Mouse (Mus musculus) heart, embryonic 13.5 days (tissue): Measurements from ENCODE around the gene Mef2a. TPM values are rescaled to one million over a fixed set of nuclear protein-coding genes. Genes with fewer than 3 reads are reported as not detected.

Experiments
- ATAC-seq: fragments of 200-750 bp; cut with Nextera tagmentation; 2 replicates; pipeline ENCODE4 v1.8.0; 2017; ENCODE audit warnings: moderate TSS enrichment; ENCODE audit not compliant: insufficient number of reproducible peaks, low FRiP score, low TSS enrichment; ENCODE audit errors: extremely low read depth
- H3K27ac ChIP-seq: fragments of 300-500 bp; sonication (generic); replicated peaks from 2 replicates; pipeline ENCODE4 v1.5.1; 2015; ENCODE audit warnings: moderate library complexity, mild to moderate bottlenecking, inconsistent platforms
- H3K27me3 ChIP-seq: fragments of 300-500 bp; sonication (generic); replicated peaks from 2 replicates; pipeline ENCODE4 v1.6.1; 2015; ENCODE audit warnings: mild to moderate bottlenecking, inconsistent platforms
- H3K36me3 ChIP-seq: fragments of 300-500 bp; sonication (generic); 2 replicates; pipeline ENCODE4 v1.6.1; 2015; ENCODE audit warnings: mild to moderate bottlenecking, inconsistent platforms
- H3K4me1 ChIP-seq: fragments of 300-500 bp; sonication (generic); 2 replicates; pipeline ENCODE4 v1.6.1; 2015; ENCODE audit warnings: inconsistent platforms
- H3K4me2 ChIP-seq: fragments of 300-500 bp; sonication (generic); 2 replicates; pipeline ENCODE4 v1.6.1; 2015; ENCODE audit warnings: inconsistent platforms, mild to moderate bottlenecking, moderate library complexity
- H3K4me3 ChIP-seq: fragments of 300-500 bp; sonication (generic); 2 replicates; pipeline ENCODE4 v1.5.1; 2015; ENCODE audit warnings: moderate library complexity, mild to moderate bottlenecking, inconsistent platforms
- H3K9ac ChIP-seq: fragments of 300-500 bp; sonication (generic); 2 replicates; pipeline ENCODE4 v1.6.1; 2015; ENCODE audit warnings: inconsistent platforms, mild to moderate bottlenecking, moderate library complexity
- H3K9me3 ChIP-seq: fragments of 300-500 bp; sonication (generic); 2 replicates; pipeline ENCODE4 v1.6.1; 2016; ENCODE audit warnings: inconsistent platforms
- WGBS: fragments of 180-500 bp; shearing (Covaris S2); methylation state at CpG from one replicate; pipeline ENCODE4 v1.1.7; 2015; ENCODE audit warnings: mixed read lengths; 5-methylcytosine and 5-hydroxymethylcytosine counted together
- polyA plus RNA-seq: library from polyadenylated mRNA; unstranded; fragments of >200 nt; fragmentation: Nextera tagmentation; extraction: Ambion mirVana; gene quantifications from 2 replicates; pipeline ENCODE4 v1.2.1, GENCODE M21; 2015

The Mef2a gene
- polyA plus RNA-seq, 1 experiment from 2014 or later, result 73.7 TPM

GRCm38 (mm10) chr7:67368394-67368793, 4.3 kb downstream of the Mef2a start:
- no peak overlapping the region for H3K27ac ChIP-seq
- H3K27me3 ChIP-seq, result no peaks in the 10 kb centered on the region
- no peak overlapping the region for H3K9ac ChIP-seq
- H3K36me3 ChIP-seq, result no peaks in the 10 kb centered on the region
- no peak for ATAC-seq
- H3K4me2 ChIP-seq, result 0 out of 2 replicates have a peak overlapping the region, but pooled peaks have one; percentile 16
- no peak overlapping the region for H3K4me3 ChIP-seq
- H3K9me3 ChIP-seq, result no peaks in the 10 kb centered on the region
- H3K4me1 ChIP-seq, result peaks cover 63% of the 10 kb centered on the region
- 69% methylated on average over 2 of the region's 2 CpGs for WGBS

- no peak overlapping the region for H3K27ac ChIP-seq
These were observed 12.1 kb downstream of the Mef2a start for GRCm38 (mm10) chr7:67360588-67360987.

GRCm38 (mm10) chr7:67359863-67360262, 12.8 kb downstream of the Mef2a start:
- peaks cover 28% of the 10 kb centered on the region for H3K4me1 ChIP-seq
- H3K9me3 ChIP-seq, result no peaks in the 10 kb centered on the region
- H3K27me3 ChIP-seq, result no peaks in the 10 kb centered on the region
- peaks cover 9% of the 10 kb centered on the region for H3K36me3 ChIP-seq
- no peak for ATAC-seq
- no peak overlapping the region for H3K4me2 ChIP-seq
- no peak overlapping the region for H3K4me3 ChIP-seq
- H3K27ac ChIP-seq, result no peak overlapping the region
- no peak overlapping the region for H3K9ac ChIP-seq

More at GRCm38 (mm10) chr7:67360588-67360987, 12.1 kb downstream of the Mef2a start:
- Histone ChIP-seq H3K9me3 (no peaks in the 10 kb centered on the region), H3K4me1 (peaks cover 34% of the 10 kb centered on the region), H3K4me3 (no peak overlapping the region), H3K27me3 (no peaks in the 10 kb centered on the region), H3K9ac (no peak overlapping the region), H3K36me3 (peaks cover 7% of the 10 kb centered on the region), H3K4me2 (no peak overlapping the region)
- no peak for ATAC-seq
- WGBS, result 84% methylated on average over 3 of the region's 3 CpGs

- Histone ChIP-seq H3K27me3 (no peaks in the 10 kb centered on the region), H3K4me2 (no peak overlapping the region), H3K4me3 (no peak overlapping the region), H3K4me1 (peaks cover 18% of the 10 kb centered on the region), H3K27ac (no peak overlapping the region), H3K9ac (no peak overlapping the region), H3K36me3 (peaks cover 9% of the 10 kb centered on the region), H3K9me3 (no peaks in the 10 kb centered on the region)
- ATAC-seq, result no peak
- 91% methylated on average over 5 of the region's 5 CpGs for WGBS
These were observed 16.8 kb downstream of the Mef2a start for GRCm38 (mm10) chr7:67355870-67356269.

GRCm38 (mm10) chr7:67353667-67354066, 19.0 kb downstream of the Mef2a start:
- Histone ChIP-seq H3K9ac (no peak overlapping the region), H3K27me3 (no peaks in the 10 kb centered on the region), H3K4me1 (peaks cover 8% of the 10 kb centered on the region), H3K36me3 (peaks cover 13% of the 10 kb centered on the region), H3K9me3 (no peaks in the 10 kb centered on the region), H3K27ac (no peak overlapping the region), H3K4me3 (no peak overlapping the region), H3K4me2 (no peak overlapping the region)
- no peak for ATAC-seq
- WGBS, result 84% methylated on average over 6 of the region's 6 CpGs

- H3K27me3 ChIP-seq, result no peaks in the 10 kb centered on the region
- no peak overlapping the region for H3K4me2 ChIP-seq
- peaks cover 13% of the 10 kb centered on the region for H3K36me3 ChIP-seq
- no peak overlapping the region for H3K27ac ChIP-seq
- WGBS, result 68% methylated on average over 4 of the region's 4 CpGs
- ATAC-seq, result no peak
- no peak overlapping the region for H3K4me3 ChIP-seq
- peaks cover 8% of the 10 kb centered on the region for H3K4me1 ChIP-seq
- no peaks in the 10 kb centered on the region for H3K9me3 ChIP-seq
- H3K9ac ChIP-seq, result no peak overlapping the region
These were observed 19.7 kb downstream of the Mef2a start for GRCm38 (mm10) chr7:67352989-67353388.

GRCm38 (mm10) chr7:67344443-67344842, 28.2 kb downstream of the Mef2a start:
- ATAC-seq, result no peak

GRCm38 (mm10) chr7:67342067-67342625, 30.5 kb downstream of the Mef2a start:
- Histone ChIP-seq H3K9ac (no peak overlapping the region), H3K4me1 (peaks cover 9% of the 10 kb centered on the region), H3K4me2 (no peak overlapping the region), H3K36me3 (peaks cover 22% of the 10 kb centered on the region), H3K4me3 (no peak overlapping the region), H3K27me3 (no peaks in the 10 kb centered on the region), H3K9me3 (peaks cover 3% of the 10 kb centered on the region; the same call in 1 of the 2 replicates), H3K27ac (no peak overlapping the region)
- ATAC-seq, result no peak
- WGBS, result 88% methylated on average over 7 of the region's 7 CpGs

More at GRCm38 (mm10) chr7:67344443-67344842, 28.2 kb downstream of the Mef2a start:
- Histone ChIP-seq H3K27me3 (no peaks in the 10 kb centered on the region), H3K9me3 (no peaks in the 10 kb centered on the region), H3K4me3 (no peak overlapping the region), H3K4me1 (peaks cover 6% of the 10 kb centered on the region), H3K4me2 (no peak overlapping the region), H3K36me3 (peaks cover 18% of the 10 kb centered on the region), H3K27ac (no peak overlapping the region), H3K9ac (no peak overlapping the region)
- 96% methylated on average over 1 of the region's 1 CpGs for WGBS

- H3K9ac ChIP-seq, result no peak overlapping the region
- H3K27ac ChIP-seq, result no peak overlapping the region
- H3K4me2 ChIP-seq, result no peak overlapping the region
- no peak overlapping the region for H3K4me3 ChIP-seq
- H3K4me1 ChIP-seq, result peaks cover 16% of the 10 kb centered on the region
- WGBS, result 68% methylated on average over 1 of the region's 1 CpGs
- H3K9me3 ChIP-seq, result no peaks in the 10 kb centered on the region
- ATAC-seq, result no peak
- no peaks in the 10 kb centered on the region for H3K27me3 ChIP-seq
- H3K36me3 ChIP-seq, result peaks cover 10% of the 10 kb centered on the region
These were observed 52.3 kb downstream of the Mef2a start for GRCm38 (mm10) chr7:67320359-67320758.

GRCm38 (mm10) chr7:67318697-67319096, 54.0 kb downstream of the Mef2a start:
- Histone ChIP-seq H3K27ac (no peak overlapping the region), H3K9me3 (no peaks in the 10 kb centered on the region), H3K27me3 (no peaks in the 10 kb centered on the region), H3K4me3 (no peak overlapping the region), H3K4me2 (no peak overlapping the region), H3K9ac (no peak overlapping the region), H3K4me1 (peaks cover 17% of the 10 kb centered on the region), H3K36me3 (peaks cover 23% of the 10 kb centered on the region)
- no peak for ATAC-seq

GRCm38 (mm10) chr7:67313200-67313599, 59.5 kb downstream of the Mef2a start:
- peaks cover 11% of the 10 kb centered on the region; the same call in 1 of the 2 replicates for H3K4me1 ChIP-seq
- no peak overlapping the region for H3K4me2 ChIP-seq
- 50% methylated on average over 3 of the region's 3 CpGs for WGBS
- ATAC-seq, result no peak
- H3K27ac ChIP-seq, result no peak overlapping the region
- no peaks in the 10 kb centered on the region for H3K27me3 ChIP-seq
- no peaks in the 10 kb centered on the region for H3K9me3 ChIP-seq
- no peak overlapping the region for H3K9ac ChIP-seq
- H3K4me3 ChIP-seq, result no peak overlapping the region
- peaks cover 42% of the 10 kb centered on the region for H3K36me3 ChIP-seq

GRCm38 (mm10) chr7:67310151-67310550, 62.5 kb downstream of the Mef2a start:
- Histone ChIP-seq H3K27ac (no peak overlapping the region), H3K9me3 (no peaks in the 10 kb centered on the region), H3K36me3 (peaks cover 35% of the 10 kb centered on the region), H3K4me3 (no peak overlapping the region), H3K4me1 (peaks cover 6% of the 10 kb centered on the region; the same call in 1 of the 2 replicates), H3K9ac (no peak overlapping the region), H3K4me2 (no peak overlapping the region), H3K27me3 (no peaks in the 10 kb centered on the region)
- ATAC-seq, result no peak
- 78% methylated on average over 2 of the region's 2 CpGs for whole genome bisulfite sequencing
